Mouse (Mus musculus): Measurements from ENCODE around the gene Aptx.

The Aptx gene

DNA sequence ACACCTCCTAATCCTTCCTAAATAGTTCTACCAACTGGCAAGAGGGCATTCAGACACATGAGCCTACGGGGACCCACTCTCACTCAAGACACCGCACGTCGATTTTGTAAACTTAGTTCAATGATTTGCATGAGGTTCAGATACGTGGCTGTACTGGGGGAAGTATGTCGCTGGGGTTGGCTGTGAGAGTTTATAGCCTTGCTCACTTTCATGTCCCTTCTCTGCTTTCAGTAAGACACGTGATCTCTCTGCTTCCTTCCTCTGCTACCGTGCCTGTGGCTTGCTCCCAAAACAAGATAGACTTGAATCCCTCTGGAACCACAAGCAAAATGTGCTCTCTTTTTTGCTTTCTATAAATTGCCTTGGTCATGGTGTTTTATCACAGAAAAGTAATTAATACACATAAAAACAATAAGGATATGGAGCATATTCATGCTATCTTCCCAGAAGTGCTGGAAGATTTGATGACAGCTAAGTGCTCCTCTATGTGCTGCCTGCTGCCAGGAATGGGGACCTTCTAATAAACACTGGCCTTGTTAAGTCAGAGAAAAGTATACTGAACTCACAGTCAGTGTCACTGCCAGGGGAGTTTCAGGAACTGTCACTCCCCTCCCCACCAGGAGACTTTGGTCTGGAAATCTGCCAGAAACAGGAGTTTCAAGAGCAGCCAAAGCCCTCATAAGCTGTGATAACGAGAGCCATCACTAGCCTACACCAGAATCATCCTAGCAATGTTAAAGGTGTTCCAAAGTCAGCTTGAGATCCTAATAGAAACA lies 36.6 kb downstream of the Aptx start:
- DNase-seq, result no peak

DNA sequence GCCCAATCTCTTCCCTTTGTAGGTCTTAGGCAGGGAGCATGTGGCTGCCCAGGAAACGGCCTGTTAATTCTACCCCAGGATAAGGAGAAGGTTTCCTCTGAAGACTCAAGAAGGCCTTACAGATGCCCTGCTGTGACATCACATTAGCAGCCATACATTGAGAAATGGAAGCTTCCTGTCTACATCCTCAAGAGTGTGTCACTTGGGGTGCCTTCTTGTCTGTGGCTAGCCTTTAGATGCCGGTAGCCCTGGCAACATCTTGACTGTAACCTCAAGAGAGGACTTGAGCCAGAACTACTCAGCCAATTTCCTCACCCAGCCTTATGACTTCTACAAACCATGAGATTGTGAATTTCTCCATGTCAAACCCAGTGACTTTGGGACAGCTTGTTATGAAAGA lies 51.9 kb downstream of the Aptx start:
- no peak for DNase-seq

DNA sequence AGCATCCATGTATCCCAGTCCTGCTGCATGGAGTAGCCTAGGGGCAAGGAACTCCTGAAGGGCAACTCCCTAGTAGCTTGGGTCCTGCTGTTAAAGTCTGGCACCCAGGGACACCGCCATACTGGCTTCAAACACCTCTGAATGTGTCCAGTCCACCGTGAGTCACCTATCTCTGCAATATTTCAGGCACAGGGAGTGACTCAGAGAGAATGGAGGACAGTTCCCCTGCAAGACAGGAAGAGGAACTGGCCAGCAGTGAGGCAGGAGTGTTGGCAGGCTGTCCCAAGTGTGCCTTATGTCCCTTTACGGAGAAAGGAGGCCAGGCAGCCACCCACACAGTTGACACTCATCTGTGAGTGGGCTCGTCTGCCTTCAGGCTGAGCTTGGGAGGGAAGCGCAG lies 53.9 kb downstream of the Aptx start:
- no peak for DNase-seq

DNA sequence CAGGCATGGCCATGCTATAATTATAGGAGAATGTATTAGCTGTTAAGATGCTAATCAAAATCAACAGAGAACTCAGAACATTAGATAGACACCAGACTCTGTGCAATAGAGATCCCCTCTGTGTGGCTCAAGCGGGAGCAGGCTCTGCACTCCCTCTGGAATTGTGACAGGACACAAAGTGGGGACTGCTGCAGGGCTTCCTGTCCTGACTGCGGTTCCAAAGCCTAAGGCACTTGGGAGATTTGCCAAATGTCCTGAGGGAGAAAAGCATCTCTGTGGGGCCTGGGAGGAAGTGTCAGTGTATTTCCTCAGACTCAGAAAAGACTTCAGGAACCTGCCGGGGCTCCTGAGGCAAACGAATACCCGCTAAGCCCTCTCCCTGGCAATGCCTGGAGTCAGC lies 59.4 kb downstream of the Aptx start:
- DNase-seq, result no peak

DNA sequence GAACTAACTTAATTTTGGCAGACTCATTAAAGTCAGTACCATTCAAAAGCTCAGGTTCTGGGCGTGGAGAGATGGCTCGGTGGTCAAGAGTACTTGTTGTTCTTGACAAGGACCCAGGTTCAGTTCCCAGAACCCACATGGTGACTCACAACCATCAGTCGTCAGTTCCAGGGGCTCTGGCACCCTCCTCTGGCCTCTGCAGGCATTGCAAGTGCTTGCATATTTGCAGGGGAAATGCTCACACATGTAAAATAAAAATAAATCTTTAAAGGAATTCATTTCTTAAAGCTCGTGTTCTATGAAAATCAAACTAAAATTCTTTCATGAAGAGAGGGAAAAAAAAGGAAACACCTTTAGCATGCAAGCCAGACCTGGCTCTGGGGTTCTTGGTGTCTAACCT lies 62.0 kb downstream of the Aptx start:
- no peak for DNase-seq

Data from cerebellum, postnatal 36 days (tissue).